Mouse (Mus musculus) lung, postnatal 0 days (tissue): ENCODE results near the gene Gng8. TPM values are rescaled to one million over a fixed set of nuclear protein-coding genes. Genes with fewer than 3 reads are reported as not detected.

Experiments
- ATAC-seq: fragments of 200-750 bp; cut with Nextera tagmentation; 2 replicates; pipeline ENCODE4 v1.8.0; 2017; ENCODE audit warnings: moderate library complexity
- DNase-seq: peaks from one replicate; pipeline ENCODE4 v3.0.0-alpha.2; 2016; ENCODE audit warnings: low spot score
- H3K27ac ChIP-seq: fragments of 300-500 bp; sonication (generic); 2 replicates; pipeline ENCODE4 v1.5.1; 2014; ENCODE audit warnings: antibody characterized with exemption, mild to moderate bottlenecking, low read length, mixed read lengths
- H3K27me3 ChIP-seq: fragments of 300-500 bp; sonication (generic); replicated peaks from 2 replicates; pipeline ENCODE4 v1.6.1; 2014; ENCODE audit warnings: low read length, mixed read lengths; ENCODE audit not compliant: insufficient read depth
- H3K36me3 ChIP-seq: fragments of 300-500 bp; sonication (generic); 2 replicates; pipeline ENCODE4 v1.6.1; 2014; ENCODE audit warnings: low read length, mixed read lengths; ENCODE audit not compliant: insufficient read depth
- H3K4me1 ChIP-seq: fragments of 300-500 bp; sonication (generic); 2 replicates; pipeline ENCODE4 v1.6.1; 2014; ENCODE audit warnings: antibody characterized with exemption, low read depth, low read length, mixed read lengths; ENCODE audit not compliant: insufficient read depth
- H3K4me2 ChIP-seq: fragments of 300-500 bp; sonication (generic); replicated peaks from 2 replicates; pipeline ENCODE4 v1.6.1; 2014; ENCODE audit warnings: low read depth, mild to moderate bottlenecking, low read length, moderate library complexity, mixed read lengths
- H3K4me3 ChIP-seq: fragments of 300-500 bp; sonication (generic); 2 replicates; pipeline ENCODE4 v1.5.1; 2014; ENCODE audit warnings: low read depth, low read length
- H3K9ac ChIP-seq: fragments of 300-500 bp; sonication (generic); replicated peaks from 2 replicates; pipeline ENCODE4 v1.6.1; 2014; ENCODE audit warnings: low read depth, mild to moderate bottlenecking
- H3K9me3 ChIP-seq: fragments of 300-500 bp; sonication (generic); 2 replicates; pipeline ENCODE4 v1.6.1; 2016; ENCODE audit warnings: low read length, mixed read lengths
- CTCF ChIP-seq: IDR thresholded peaks from 2 replicates; pipeline ENCODE4 v1.5.1; 2016; ENCODE audit warnings: antibody characterized with exemption, mild to moderate bottlenecking
- EP300 ChIP-seq: IDR thresholded peaks from 2 replicates; pipeline ENCODE4 v1.6.1; 2016; ENCODE audit warnings: antibody characterized with exemption, mild to moderate bottlenecking, control low read depth
- WGBS: fragments of 180-500 bp; shearing (Covaris S2); extraction: QIAGEN DNeasy Blood & Tissue Kit; methylation state at CpG from one replicate; pipeline ENCODE4 v1.1.7; 2014; 5-methylcytosine and 5-hydroxymethylcytosine counted together
- polyA plus RNA-seq: library from polyadenylated mRNA; unstranded; fragments of >200 nt; fragmentation: Nextera tagmentation; extraction: Ambion mirVana; gene quantifications from 2 replicates; pipeline ENCODE4 v1.2.1, GENCODE M21; 2015

Gene Gng8
- polyA plus RNA-seq, 1 experiment from 2014 or later, result 6.6 TPM

DNA sequence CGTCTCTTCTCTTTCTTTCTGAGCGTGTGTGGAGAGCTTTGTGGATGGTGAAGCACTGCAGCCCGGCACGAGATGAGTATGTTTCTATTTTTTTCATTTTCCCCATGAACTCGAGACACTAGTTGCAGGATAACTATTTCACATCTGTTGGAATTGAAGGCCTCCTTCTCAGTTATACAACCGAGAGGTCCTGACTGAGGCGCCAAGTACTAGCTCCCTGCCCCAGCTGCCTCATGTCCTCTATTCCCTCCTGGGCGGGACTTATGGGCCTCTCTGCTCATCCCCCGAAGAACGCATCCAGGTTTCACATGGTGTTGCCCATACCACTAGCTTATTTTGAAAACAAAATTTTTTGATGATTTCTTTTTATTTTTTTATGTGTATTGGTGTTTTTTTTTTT lies 3.9 kb downstream of the Gng8 start:
- H3K27me3 ChIP-seq, result peaks cover 15% of the 10 kb centered on the region

DNA sequence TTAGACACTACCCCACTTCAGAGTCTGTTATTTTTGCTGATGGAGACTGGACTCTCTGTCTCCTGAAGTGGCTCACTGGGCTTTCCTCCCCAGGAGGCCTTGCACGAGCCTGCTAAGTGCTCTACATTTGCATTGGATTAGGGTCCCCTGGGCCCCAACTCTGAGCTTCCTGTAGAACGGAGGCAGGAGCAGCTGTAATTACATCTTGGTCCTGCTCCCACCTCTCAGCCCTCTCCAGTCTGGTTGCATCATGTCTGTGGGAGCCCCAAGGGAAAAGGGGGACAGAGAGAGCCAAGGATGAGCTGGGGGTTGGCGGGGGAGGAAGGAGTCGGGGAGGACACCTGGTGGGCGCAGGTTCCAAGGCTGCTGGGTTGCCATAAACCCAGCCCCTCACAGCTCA lies 8.9 kb downstream of the Gng8 start:
- no peaks in the 10 kb centered on the region for H3K36me3 ChIP-seq
- no peak for TF ChIP-seq CTCF
- no peak for TF ChIP-seq EP300
- H3K9me3 ChIP-seq, result no peaks in the 10 kb centered on the region
- no peak overlapping the region for H3K9ac ChIP-seq
- H3K4me1 ChIP-seq, result no peaks in the 10 kb centered on the region
- ATAC-seq (no peak), DNase-seq (no peak)
- no peaks in the 10 kb centered on the region for H3K27me3 ChIP-seq
- H3K4me3 ChIP-seq, result no peak overlapping the region
- WGBS, result 35% methylated on average over 5 of the region's 5 CpGs
- H3K4me2 ChIP-seq, result no peak overlapping the region
- H3K27ac ChIP-seq, result no peak overlapping the region

More for the DNA sequence above, 3.9 kb downstream of the Gng8 start:
- TF ChIP-seq CTCF (no peak), EP300 (no peak)
- Histone ChIP-seq H3K4me3 (no peak overlapping the region), H3K27ac (no peak overlapping the region), H3K9me3 (no peaks in the 10 kb centered on the region), H3K4me1 (0 out of 2 replicates have a peak, but pooled peaks cover 3% of the 10 kb centered on the region), H3K9ac (no peak overlapping the region), H3K36me3 (no peaks in the 10 kb centered on the region), H3K4me2 (peak overlapping the region; percentile 27)
- 33% methylated on average over 10 of the region's 10 CpGs for WGBS
- no peak for ATAC-seq
- DNase-seq, result no peak

DNA sequence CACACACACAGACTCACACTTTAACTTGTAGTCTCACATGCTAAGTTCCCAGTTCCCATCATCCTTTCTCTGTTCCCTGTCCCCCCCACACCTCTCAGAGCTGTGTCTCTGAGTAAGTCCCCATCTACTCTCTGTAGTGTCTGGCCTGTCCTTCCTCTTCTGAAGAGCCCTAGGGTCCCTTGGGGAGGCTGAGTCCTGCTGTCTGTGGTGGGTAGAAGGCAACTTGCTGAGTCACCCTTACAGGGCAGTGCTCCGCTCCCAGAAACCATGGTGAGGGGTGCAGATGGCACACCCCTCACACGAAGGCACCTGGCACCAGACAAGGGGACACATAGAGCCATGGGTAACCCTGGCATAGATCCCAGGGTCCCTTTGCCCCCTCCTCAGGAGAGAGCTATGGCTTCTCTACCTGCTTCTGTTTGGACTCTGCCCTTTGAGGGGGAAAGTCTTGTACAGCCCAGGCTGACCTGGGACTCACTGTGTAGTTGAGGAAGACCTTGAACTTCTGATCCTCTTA lies 11.9 kb downstream of the Gng8 start:
- WGBS, result 73% methylated on average over 2 of the region's 2 CpGs

DNA sequence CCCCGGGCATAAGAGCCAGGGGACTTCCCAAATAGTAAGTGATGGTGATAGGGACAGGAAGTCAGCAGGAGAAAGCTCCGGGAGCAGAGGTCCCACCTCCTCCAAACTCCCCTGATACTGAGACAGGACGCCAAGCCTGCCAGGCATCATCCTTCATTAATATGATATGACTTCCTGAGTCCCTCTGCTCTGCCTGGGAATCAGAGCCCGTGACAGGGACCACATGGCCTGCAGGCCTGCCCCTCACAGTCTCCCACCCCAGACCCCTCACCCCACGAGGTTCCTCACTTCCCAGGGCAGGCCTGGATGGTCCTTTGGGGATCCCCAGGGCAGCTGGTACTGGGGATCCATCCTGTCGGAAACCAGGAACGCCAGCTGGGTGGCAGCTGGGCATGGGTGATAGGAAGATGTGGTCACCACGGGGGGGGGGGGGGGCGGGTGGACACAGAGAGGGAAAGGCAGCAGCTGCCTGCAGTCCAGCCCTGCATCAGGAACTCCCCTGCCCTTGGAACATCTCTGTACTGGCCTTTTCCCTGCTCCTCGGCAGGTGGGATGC lies 12.6 kb downstream of the Gng8 start:
- Histone ChIP-seq H3K27me3 (no peaks in the 10 kb centered on the region), H3K9me3 (no peaks in the 10 kb centered on the region), H3K9ac (no peak overlapping the region), H3K27ac (no peak overlapping the region), H3K4me3 (no peak overlapping the region), H3K4me2 (no peak overlapping the region), H3K36me3 (no peaks in the 10 kb centered on the region), H3K4me1 (peaks cover 4% of the 10 kb centered on the region)
- WGBS, result 32% methylated on average over 8 of the region's 10 CpGs
- ATAC-seq (no peak), DNase-seq (no peak)
- TF ChIP-seq CTCF (no peak), EP300 (no peak)

More for the DNA sequence above, 11.9 kb downstream of the Gng8 start:
- no peak for ATAC-seq
- H3K27me3 ChIP-seq, result no peaks in the 10 kb centered on the region
- H3K36me3 ChIP-seq, result no peaks in the 10 kb centered on the region
- H3K27ac ChIP-seq, result no peak overlapping the region
- H3K4me1 ChIP-seq, result peaks cover 4% of the 10 kb centered on the region
- TF ChIP-seq EP300, result no peak
- no peak for TF ChIP-seq CTCF
- DNase-seq, result no peak
- no peak overlapping the region for H3K9ac ChIP-seq
- no peaks in the 10 kb centered on the region for H3K9me3 ChIP-seq
- no peak overlapping the region for H3K4me2 ChIP-seq
- H3K4me3 ChIP-seq, result no peak overlapping the region

DNA sequence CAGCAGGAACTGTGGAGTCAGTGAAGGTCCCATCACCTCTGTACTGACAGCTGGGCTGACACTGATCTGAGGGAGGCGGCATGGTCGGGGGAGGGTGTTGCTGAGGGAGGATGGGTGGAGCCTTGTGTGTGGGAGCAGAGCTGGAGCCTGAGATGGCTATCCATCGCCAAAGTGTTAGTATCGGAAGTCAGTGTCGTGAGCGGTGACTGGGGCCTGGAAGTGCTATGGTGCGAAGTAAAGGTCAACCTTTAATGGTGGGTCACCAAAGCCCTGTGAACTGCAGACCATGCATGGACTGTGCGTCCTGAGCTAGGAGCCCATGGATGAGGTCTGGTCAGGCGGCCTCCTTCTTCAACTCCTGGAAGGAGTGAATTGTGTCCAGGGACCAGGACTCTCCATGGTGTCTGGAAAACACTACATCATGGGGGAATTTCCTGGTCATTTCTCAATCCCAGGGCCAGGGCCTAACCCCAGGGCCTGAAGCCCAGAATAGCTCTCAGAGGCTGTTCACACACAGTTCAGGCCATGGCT lies 14.0 kb downstream of the Gng8 start:
- H3K4me1 ChIP-seq, result peaks cover 4% of the 10 kb centered on the region
- no peak overlapping the region for H3K4me3 ChIP-seq
- no peaks in the 10 kb centered on the region for H3K9me3 ChIP-seq
- H3K9ac ChIP-seq, result no peak overlapping the region
- ATAC-seq, result peak; percentile 56
- H3K27ac ChIP-seq, result 0 out of 2 replicates have a peak overlapping the region, but pooled peaks have one; percentile 43
- WGBS, result 56% methylated on average over 9 of the region's 9 CpGs
- H3K36me3 ChIP-seq, result no peaks in the 10 kb centered on the region
- DNase-seq, result peak; percentile 48
- TF ChIP-seq EP300 (no peak), CTCF (no peak)
- H3K4me2 ChIP-seq, result no peak overlapping the region
- H3K27me3 ChIP-seq, result no peaks in the 10 kb centered on the region

DNA sequence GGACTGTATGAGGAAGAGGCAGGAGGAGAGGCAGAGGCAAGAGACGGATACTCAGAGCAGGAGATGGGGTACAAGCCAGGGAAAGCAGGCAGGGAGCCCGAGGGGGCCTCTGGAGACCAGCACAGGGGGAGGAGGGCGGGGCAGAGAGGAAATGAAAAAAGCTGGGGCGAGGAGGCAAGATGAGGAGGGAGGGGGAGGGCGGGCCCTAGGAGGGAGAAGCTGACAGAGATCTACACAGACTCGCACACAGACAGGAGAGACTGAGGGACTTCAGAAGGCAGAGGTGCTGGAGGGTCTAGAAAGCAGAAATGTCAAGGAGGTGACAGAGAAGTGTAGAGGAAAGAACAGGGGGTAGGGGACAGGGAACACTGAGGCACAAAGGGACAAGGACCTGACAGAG lies 14.7 kb downstream of the Gng8 start, which contains the start of gene Ptgir:
Gene Ptgir (plus strand): TSS at position 210 of the 400 bp plus-strand sequence.
- no peaks in the 10 kb centered on the region for H3K27me3 ChIP-seq
- 0 out of 2 replicates have a peak within 1 kb of the TSS, but pooled peaks have one; percentile 43 for H3K27ac ChIP-seq
- no peak within 1 kb of the TSS for H3K4me3 ChIP-seq
- 30% methylated on average over 6 of the region's 6 CpGs for WGBS
- no peak for TF ChIP-seq CTCF
- no peak for TF ChIP-seq EP300
- H3K9ac ChIP-seq, result no peak within 1 kb of the TSS
- H3K4me1 ChIP-seq, result peaks cover 4% of the 10 kb centered on the region
- H3K36me3 ChIP-seq, result no peaks in the 10 kb centered on the region
- no peak within 1 kb of the TSS for H3K4me2 ChIP-seq
- H3K9me3 ChIP-seq, result no peaks in the 10 kb centered on the region
- DNase-seq (no peak), ATAC-seq (no peak)
